Mouse (Mus musculus): ENCODE results near the gene Sprr3.

DNA sequence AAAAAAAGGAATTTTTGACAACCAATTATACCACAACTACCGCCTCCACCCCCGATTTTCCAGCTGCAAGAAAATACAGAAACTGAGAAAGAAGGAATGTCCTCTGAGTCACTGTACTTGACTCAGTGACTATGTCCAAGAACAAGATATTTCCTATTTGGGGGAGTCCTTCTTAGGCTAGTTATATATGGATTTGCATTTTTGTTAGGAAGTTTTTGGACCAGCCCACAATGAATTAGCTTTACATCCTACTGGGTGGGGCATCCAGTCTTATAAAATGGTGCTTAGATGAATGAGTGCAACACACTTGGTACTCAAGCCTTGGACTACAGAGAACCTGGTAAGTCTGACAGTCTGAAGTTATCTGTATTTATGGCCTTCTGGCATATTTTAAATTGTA, 26.2 kb downstream of the Sprr3 start, which contains the start of gene Sprr2k:
- TF ChIP-seq CTCF (IDR thresholded peaks at IDR 0.05; ENCODE audit: borderline replicate concordance, insufficient read depth, low read depth, low read length) (no peak), POLR2A (IDR thresholded peaks at IDR 0.05; ENCODE audit: borderline replicate concordance, insufficient read depth, low read length) (no peak)

Measured in cerebellum, adult 2 months (tissue).